Mouse (Mus musculus) testis, adult 2 months (tissue): ENCODE measurements at regions not wholly inside any gene's neighbourhood (a gene's known extent, or its start where the extent isn't known, plus 50 kb on each side); places are given as distances from the start of the nearest gene placed in this dataset.

Source experiments
- CTCF ChIP-seq: fragments of 200-500 bp; IDR thresholded peaks from 2 replicates; pipeline ENCODE4 v1.5.1; 2012; ENCODE audit warnings: low read depth, mild to moderate bottlenecking, inconsistent platforms, low read length, moderate library complexity; ENCODE audit not compliant: control insufficient read depth, insufficient read depth, insufficient replicate concordance
- POLR2A ChIP-seq: fragments of 200-500 bp; IDR thresholded peaks from 2 replicates; pipeline ENCODE4 v1.6.1; 2012; ENCODE audit warnings: low read depth, mild to moderate bottlenecking, inconsistent platforms, low read length, moderate library complexity; ENCODE audit not compliant: control insufficient read depth

DNA sequence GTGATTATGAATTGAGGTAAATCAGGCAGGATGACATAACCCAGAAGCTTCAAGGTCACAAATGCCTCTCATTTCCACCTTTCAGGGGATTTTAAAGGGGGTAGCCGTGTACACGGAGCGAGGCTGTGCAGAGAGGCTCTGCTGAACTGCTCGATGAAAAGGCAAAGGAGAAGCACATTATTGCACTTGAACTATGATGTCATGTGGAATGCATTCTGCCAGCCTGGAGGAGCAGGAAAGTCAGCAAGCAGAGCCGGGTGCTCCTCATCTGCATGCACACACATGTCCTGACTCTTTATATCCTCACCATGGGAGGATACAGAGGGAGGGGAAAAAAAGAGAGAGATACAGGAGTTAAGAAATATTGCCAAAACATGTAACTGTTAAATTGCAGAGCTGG lies 434.1 kb downstream of the Epha4 start:
- no peak for TF ChIP-seq POLR2A
- TF ChIP-seq CTCF = no peak
